Mouse (Mus musculus) gastrocnemius, postnatal 14 days (tissue): ENCODE results near the gene Dtx3l. TPM values are rescaled to one million over a fixed set of nuclear protein-coding genes. Genes with fewer than 3 reads are reported as not detected.
"Not testable (repeated sequence)": the region's sequence is repeated elsewhere in the genome, so short reads cannot be mapped to it uniquely, and the experiment has no call there.

ENCODE experiments used
- DNase-seq: peaks from one replicate; pipeline ENCODE4 v3.0.0; 2021; ENCODE audit warnings: mixed read lengths
- intact Hi-C: fragments of 180-260 bp; cut with DNase I; formaldehyde crosslinking; loops from one replicate; pipeline ENCODE4 v1.15.1; 2025; ENCODE audit warnings: low total_unique reads
- total RNA-seq, 2 experiments: library from RNA; stranded (reverse); gene quantifications; 2 replicates each; pipeline ENCODE4 v1.2.3; 2021

Gene Dtx3l
- total RNA-seq, 2 experiments from 2014 or later = 4.5 to 4.9 TPM

- intact Hi-C loops = no loop called here
- no peak for DNase-seq
These were observed 38.4 kb downstream of the Dtx3l start for GRCm38 (mm10) chr16:35900541-35900940.

DNA sequence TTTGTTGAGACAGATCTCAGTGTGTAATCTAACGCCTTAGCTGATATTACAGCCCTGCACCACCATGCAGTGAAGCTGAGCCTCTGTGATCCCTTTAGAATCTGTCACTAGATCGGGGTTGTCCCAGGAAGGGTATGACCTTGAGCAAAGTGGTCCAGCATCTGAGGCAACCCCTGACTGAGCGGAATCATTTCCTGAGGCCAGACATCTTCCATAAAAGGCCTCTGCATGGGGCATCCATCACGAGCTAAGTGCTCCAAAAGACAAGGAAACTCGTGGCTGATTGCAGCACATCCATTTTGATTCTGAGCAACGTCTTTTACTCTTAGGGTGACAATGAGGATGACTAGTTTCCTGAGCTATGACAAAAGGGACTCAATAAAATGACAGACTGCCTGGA is 44.0 kb downstream of the Dtx3l start:
- intact Hi-C loops = no loop called here
- no peak for DNase-seq

DNA sequence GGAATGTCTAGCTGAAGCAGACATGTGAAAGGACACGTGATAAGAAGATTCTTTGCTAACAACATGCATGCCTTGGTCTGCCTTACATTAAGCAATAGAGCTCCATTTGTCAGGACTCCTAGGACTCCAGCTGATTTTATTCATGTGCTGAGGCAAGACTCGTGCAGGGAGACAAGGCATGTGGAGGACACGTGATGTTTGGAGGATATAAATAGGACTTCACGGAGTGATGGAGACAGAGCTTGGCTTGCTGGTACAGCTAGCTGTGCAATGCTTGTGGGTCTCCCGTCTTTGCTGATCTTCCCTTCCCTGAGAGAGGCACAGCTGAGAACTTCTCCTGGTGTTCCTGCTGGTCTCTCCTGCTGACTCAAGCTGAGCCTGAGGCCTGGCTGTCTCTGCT is 47.3 kb downstream of the Dtx3l start:
- intact Hi-C loops, DNase-seq: not testable (repeated sequence)

GRCm38 (mm10) chr16:35890645-35891044 is 48.3 kb downstream of the Dtx3l start:
- DNase-seq = no peak
- intact Hi-C loops = no loop called here

DNA sequence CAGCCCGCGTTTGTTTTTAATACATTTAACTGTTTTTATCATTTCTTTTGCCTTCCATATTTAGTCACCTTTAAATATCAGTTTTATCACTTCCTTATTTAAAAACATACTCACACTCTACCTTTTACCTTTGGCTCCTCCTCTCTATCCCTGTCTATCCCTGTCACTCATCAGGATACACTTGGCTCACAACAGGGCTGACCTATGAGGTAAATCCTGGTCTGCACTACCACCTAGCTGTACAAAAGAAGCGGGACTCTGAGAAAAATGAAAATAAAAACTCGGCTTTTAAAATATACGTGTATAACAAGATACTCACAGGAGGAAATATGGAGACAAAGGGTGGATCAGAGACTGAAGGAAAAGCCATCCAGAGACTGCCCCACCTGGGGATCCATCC is 50.0 kb downstream of the Dtx3l start:
- intact Hi-C loops = no loop called here
- no peak for DNase-seq

DNA sequence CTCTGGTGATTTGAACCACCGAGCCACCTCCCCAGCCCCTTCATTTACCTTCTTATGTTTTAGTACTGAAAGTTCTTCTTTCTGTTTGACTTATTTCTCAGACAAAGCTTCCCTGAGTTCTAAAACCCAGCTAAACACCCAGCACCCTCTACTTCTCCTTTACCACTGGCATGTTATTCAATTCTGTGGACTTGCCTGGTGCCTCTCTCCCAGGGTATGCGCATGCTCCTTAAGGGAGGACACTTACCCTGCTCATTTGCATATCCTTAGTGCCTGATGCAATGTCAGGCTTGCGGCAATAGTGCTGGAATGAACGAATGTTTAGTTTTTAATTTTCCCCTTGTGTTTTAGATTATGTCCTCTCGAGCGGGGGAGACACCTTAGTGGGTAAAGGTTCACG is 50.8 kb downstream of the Dtx3l start:
- intact Hi-C loops = no loop called here
- DNase-seq = no peak

Other genes with a start within 250 kb of the Dtx3l start
- gene Dirc2, start 169.8 kb downstream of the Dtx3l start, total RNA-seq = 10 to 100 TPM; 37.5 to 49.7 TPM
- 1 to 10 TPM; 2.0 to 2.6 TPM for gene Hspbap1, start 168.8 kb downstream of the Dtx3l start, total RNA-seq
- gene Parp14, start 67.6 kb downstream of the Dtx3l start, total RNA-seq = 1 to 10 TPM; 3.0 to 3.3 TPM
- 1 to 10 TPM; 5.2 to 5.5 TPM for gene Parp9, start 681 bp downstream of the Dtx3l start, total RNA-seq
- gene Kpna1, start 39.6 kb upstream of the Dtx3l start, total RNA-seq = 100 to 1,000 TPM in 1 of 2 experiments, 10 to 100 TPM in 1; 96.7 to 118 TPM
- gene Wdr5b, start 102.0 kb upstream of the Dtx3l start, total RNA-seq = 1 to 10 TPM; 2.1 to 2.3 TPM
- gene Fam162a, start 132.4 kb upstream of the Dtx3l start, total RNA-seq = 100 to 1,000 TPM; 133 TPM
- 10 to 100 TPM; 30.7 to 31.3 TPM for gene Ccdc58, start 132.5 kb upstream of the Dtx3l start, total RNA-seq
- gene Csta1, start 192.1 kb upstream of the Dtx3l start, total RNA-seq = not detected
- gene Stfa2l1, start 217.7 kb upstream of the Dtx3l start, total RNA-seq = not detected
- not detected for gene Gm5483, start 245.1 kb upstream of the Dtx3l start, total RNA-seq